Mouse (Mus musculus) skeletal muscle tissue, postnatal 0 days (tissue): Measurements from ENCODE around the gene Vac14. TPM values are rescaled to one million over a fixed set of nuclear protein-coding genes. Genes with fewer than 3 reads are reported as not detected.

ENCODE experiments used
- polyA plus RNA-seq: library from polyadenylated mRNA; unstranded; fragments of >200 nt; fragmentation: Nextera tagmentation; extraction: Ambion mirVana; gene quantifications from 2 replicates; pipeline ENCODE4 v1.2.1, GENCODE M21; 2015

Vac14 gene
- 9.9 and 11.4 TPM in 2 replicates for polyA plus RNA-seq

GRCm38 (mm10) chr8:110618391-110619207 lies at the start of gene Vac14:
Vac14 (plus strand) TSS chr8:110618585.

GRCm38 (mm10) chr8:110720685-110721598 lies 102.6 kb downstream of the Vac14 start, which contains the start of gene Mtss1l:
Mtss1l (plus strand) TSS chr8:110721476.

Other genes with a start within 250 kb of the Vac14 start
- gene Mtss1l, start 102.9 kb downstream of the Vac14 start, polyA plus RNA-seq: 10.5 and 12.4 TPM in 2 replicates
- gene Il34, start 187.3 kb downstream of the Vac14 start, polyA plus RNA-seq: 3.8 and 5.1 TPM in 2 replicates
- 79.1 and 81.3 TPM in 2 replicates for gene Cog4, start 228.0 kb downstream of the Vac14 start, polyA plus RNA-seq
- 35.8 and 37.2 TPM in 2 replicates for gene Sf3b3, start 228.2 kb downstream of the Vac14 start, polyA plus RNA-seq